Mouse (Mus musculus): ENCODE measurements around the gene Foxe3.

Foxe3 gene

DNA sequence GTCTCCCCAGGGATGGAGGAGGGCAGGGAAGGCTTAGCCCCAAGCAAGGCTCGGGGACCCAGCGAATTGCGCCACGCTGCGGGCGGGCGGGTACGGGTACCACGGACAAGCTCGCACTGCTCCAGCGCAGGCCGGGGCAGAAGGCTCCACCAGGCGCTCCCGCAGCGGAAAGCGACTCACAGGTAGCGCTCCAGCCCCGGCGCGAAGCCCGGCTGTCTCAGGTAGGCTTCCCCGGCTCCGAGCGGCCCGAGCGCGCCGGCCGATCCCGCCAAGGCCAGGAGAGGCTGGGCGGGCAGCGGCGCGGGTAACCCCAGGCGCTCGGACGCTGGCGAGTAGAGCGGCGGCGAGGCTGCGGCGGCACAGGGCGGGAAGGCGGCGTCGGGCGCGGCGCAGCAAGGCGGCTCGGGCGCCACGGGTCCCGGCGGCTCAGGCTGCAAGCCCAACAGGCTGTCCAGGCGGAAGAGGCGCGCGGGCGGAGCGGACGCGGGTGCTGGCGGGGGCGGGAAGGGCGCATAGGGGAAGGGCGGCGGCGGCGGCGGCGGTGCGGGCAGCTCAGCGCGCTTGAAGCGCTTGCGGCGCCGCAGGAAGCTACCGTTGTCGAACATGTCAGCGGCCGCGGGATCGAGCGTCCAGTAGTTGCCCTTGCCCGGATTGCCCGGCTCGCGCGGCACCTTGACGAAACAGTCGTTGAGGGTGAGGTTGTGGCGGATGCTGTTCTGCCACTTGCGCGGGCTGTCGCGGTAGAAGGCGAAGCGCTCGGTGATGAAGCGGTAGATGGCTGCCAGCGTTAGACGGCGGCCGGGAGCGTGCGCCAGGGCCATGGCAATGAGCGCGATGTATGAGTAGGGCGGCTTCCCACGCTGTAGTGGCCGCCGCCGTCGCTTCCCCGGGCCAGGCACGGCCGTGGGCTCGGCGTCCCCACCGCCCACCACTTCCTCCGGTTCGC is 569 bp downstream of the Foxe3 start:
- no peak for ATAC-seq (ENCODE audit: insufficient number of reproducible peaks, low FRiP score, low TSS enrichment)

- no peak for ATAC-seq (ENCODE audit: insufficient number of reproducible peaks, low FRiP score, low TSS enrichment)
These were observed 8.7 kb downstream of the Foxe3 start for GRCm38 (mm10) chr4:114917091-114917490.

DNA sequence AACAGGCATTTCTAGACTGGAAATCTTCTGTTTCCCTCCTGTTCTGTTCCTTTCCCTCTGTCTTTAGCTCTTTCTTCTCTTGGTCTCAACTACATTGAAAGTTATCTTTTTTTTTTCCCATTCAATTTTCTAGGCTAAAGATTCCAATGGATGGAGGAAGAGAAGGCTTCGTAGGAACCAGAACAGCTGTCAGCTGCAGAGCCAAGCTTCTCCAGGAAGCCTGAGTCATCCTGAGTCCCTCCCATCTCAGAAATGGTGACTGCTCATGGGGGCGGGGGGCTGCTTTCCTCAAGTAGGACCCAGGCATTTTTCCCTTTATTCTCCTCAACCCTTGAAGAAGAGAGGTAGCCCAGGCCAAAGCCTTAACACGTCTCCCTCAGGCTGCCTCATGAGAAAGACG is 9.8 kb downstream of the Foxe3 start:
- ATAC-seq (ENCODE audit: insufficient number of reproducible peaks, low FRiP score, low TSS enrichment), result no peak

- no peak for ATAC-seq (ENCODE audit: insufficient number of reproducible peaks, low FRiP score, low TSS enrichment)
These were observed 12.2 kb downstream of the Foxe3 start for GRCm38 (mm10) chr4:114913594-114913962.

DNA sequence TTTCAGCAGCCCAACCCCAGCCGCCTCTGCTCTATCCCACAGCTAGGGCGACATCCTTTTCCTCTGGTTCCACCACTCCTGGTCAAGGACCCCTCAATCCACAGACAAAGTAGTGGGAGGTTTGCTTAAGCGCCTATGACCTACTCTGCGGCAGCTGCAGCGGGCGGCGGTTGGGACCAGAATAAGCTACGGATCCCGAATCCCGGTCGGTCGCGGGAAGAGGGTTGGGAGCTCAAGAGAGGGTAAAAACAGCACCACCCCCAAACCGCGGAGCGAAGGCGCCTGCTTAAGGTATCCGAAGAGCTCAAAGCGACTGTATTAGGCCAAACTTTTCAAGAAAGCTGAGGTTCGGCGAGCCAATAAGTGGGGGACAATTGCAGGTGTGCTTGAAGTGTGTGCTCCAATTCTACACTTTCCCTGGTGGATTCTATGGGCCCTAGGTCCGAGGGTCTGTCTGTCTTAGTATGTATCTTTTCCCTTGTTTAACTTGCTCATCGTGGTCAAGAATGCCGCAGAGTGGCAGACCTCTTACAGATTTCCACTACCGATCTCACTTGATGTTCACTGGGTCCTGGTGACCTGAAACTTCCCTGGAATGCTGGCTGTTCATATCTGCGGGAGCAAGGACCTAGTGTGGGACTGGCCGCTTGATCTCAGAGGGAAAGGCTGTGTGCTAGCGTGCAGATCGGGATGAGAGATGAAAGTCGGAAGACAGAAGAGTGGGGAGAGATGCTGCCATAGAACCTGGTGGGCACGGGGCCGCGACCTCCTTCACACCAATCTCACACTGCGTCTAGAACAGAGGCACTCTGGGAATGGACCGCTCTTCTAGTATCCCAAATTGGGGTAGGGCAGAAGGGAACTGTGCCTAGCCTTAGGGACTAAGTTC is 12.9 kb downstream of the Foxe3 start:
- no peak for ATAC-seq (ENCODE audit: insufficient number of reproducible peaks, low FRiP score, low TSS enrichment)

- no peak for ATAC-seq (ENCODE audit: insufficient number of reproducible peaks, low FRiP score, low TSS enrichment)
These were observed 16.0 kb downstream of the Foxe3 start for GRCm38 (mm10) chr4:114909602-114910484.

GRCm38 (mm10) chr4:114908829-114909601 is 16.8 kb downstream of the Foxe3 start, which contains the start of gene Foxd2:
TSS of gene Foxd2 (minus strand) at chr4:114908873.
- no peak for ATAC-seq (ENCODE audit: insufficient number of reproducible peaks, low FRiP score, low TSS enrichment)

DNA sequence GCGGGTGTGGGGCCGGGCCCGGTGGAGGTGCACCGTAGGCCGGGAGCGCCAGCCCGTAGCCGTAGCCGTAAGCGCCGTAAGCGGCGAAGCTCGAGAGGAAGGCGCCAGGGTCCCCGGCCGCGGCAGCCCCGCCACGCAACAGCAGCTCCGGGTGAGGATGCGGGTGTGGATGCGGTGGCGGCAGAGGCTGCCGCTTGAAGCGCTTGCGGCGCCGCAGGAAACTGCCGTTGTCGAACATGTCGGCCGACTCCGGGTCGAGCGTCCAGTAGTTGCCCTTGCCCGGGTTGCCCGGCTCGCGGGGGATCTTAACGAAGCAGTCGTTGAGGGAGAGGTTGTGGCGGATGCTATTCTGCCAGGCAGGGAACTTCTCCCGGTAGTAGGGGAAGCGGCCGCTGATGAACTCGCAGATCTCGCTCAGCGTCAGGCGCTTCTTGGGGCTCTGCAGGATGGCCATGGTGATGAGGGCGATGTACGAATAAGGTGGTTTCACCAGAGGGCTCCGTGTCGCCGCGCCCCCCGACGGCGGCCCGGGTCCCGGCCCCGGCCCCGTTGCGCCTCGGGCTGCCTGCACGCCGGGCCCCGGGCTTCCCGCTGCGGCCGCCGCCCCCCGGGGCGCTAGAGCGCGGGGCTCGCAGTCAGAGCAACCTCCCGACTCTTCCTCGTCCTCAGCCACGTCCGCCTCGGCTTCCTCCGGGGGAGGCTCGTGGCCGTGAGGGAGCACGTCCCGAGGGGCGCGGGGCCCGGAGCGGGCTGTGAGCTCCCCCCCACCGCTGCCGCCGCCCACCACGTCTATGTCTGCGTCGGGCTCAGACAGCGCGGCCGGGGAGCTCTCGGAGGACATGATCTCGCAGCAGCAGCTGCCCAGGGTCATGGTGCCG is 17.6 kb downstream of the Foxe3 start:
- no peak for ATAC-seq (ENCODE audit: insufficient number of reproducible peaks, low FRiP score, low TSS enrichment)

- ATAC-seq (ENCODE audit: insufficient number of reproducible peaks, low FRiP score, low TSS enrichment), result no peak
These were observed 18.5 kb downstream of the Foxe3 start for GRCm38 (mm10) chr4:114907056-114907917.

DNA sequence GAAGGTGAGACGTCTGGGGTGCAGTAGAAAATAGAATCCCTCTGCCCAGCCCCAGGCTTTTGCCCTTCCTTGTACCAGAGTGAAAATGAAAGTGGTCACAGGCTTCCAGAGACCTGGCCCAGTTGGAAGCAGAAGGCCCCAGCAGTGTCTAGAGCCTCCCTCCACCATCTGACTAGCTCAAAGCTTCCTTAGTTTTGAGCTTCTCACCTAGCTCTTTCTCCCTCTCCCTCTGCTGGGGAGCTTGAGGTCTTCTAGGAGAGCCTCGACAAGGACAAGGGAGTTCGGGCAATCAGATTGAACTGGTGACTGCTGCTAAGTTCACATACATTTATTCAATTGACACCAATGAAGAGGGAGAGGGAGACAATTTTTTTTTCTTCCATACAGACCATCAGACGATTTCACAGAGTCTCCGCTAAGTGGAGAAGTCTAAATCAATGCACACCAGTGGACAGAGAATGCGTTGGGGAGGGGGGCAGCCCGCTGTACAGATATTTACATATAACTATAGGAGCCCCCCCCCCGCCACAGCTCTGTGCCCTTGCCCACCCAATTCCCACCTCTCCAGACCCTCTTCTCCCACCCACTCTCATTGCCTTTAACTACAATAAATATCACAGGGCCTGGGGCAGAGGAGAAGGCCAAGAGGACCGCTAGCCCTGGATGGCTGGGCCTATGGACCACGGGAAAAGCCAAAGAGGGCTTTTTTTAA is 19.7 kb downstream of the Foxe3 start:
- no peak for ATAC-seq (ENCODE audit: insufficient number of reproducible peaks, low FRiP score, low TSS enrichment)

- ATAC-seq (ENCODE audit: insufficient number of reproducible peaks, low FRiP score, low TSS enrichment), result no peak
These were observed 20.3 kb downstream of the Foxe3 start for GRCm38 (mm10) chr4:114905501-114905900.

DNA sequence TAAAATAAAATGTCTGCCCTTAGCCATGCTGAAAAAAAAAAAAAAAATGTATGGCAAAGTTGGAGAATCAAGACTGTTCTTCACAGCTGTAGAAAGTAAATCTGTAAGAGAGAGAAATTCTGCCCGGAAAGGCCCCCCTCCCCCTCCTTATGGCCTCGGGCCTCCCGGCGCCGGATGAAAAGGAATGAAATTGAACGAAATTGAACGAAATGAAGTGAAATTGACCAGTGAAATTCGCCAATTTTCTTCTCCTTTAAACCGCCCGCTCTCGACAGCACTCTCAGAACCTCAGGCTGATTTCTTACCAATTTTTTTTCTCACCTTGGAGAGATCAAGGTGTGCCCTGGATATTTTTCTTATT is 22.4 kb downstream of the Foxe3 start:
- ATAC-seq (ENCODE audit: insufficient number of reproducible peaks, low FRiP score, low TSS enrichment), result no peak

DNA sequence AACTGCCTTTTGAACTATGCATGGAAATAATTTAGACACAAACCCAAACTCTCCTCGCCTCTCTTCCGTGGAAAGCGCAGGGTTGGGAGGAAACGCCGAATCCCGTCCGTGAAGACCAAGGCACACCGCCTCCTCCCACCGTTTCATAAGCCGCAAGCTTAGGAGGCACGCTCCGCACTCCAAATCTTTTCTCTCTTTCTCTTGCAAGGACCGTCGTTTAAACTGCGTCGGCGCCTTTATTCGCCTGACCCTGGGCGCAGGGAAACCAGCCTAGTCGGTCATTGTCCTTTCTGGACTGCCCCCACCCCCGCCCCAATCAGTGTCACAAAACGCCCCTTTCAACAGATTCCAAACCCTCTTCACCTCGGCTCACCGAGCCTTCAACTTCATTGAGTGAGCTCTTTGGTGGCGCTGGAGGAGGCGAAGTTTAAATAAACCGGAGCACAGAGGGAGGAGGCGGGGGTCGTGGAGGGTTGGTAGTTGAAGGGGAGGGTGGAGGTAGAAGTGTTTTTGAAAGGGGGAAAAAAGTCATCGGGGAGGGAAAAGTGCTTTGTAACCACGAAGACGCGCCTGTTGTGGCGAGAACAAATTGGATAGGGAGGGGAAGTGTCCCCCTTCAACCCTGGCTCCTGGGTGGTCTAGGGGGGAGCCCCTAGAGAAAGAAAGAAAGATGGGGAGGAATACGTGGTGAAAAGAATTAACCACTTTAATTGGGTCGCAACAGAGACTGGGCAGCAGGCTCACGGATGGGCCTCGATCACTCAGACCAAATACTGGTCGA is 23.0 kb downstream of the Foxe3 start:
- ATAC-seq (ENCODE audit: insufficient number of reproducible peaks, low FRiP score, low TSS enrichment), result no peak

DNA sequence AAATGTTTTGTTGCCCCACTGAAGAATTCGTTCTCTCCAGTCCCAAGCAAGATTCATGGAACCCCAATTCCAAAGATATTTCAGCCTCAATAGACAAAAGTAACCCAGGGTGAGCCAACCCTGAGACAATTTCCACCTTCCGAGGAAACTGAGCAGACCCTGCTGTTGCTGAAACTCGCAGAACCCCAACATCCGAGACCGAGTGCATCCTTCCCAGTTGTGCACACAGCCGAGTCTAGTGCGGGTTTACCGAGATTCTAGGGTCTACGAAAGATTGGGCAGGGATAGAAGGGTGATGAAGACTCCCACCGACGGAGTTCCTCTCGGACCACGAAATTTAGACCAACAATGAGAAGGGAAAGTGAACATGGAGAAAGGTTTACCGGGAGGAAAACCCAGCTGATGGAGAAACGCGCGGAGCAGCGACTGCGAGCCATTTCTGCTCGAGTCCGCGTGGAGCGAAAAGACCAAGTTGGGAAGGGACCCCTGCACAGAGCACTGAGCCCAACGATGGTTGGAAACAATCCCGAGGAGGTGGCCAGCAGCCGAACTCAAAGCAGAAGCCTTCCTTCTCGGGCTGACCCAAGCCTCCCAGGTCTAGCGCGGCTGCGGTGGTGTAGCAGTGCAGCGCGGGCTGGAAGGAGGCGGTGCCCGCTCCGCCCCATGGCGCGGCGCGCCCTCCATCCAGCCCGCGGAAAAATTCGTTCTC is 24.0 kb downstream of the Foxe3 start:
- no peak for ATAC-seq (ENCODE audit: insufficient number of reproducible peaks, low FRiP score, low TSS enrichment)

GRCm38 (mm10) chr4:114900866-114901642 is 24.8 kb downstream of the Foxe3 start:
- no peak for ATAC-seq (ENCODE audit: insufficient number of reproducible peaks, low FRiP score, low TSS enrichment)

All from cerebellum, adult (tissue).